Mouse (Mus musculus): ENCODE results near the gene Hist1h3e.
"Not testable (repeated sequence)": the region's sequence is repeated elsewhere in the genome, so short reads cannot be mapped to it uniquely, and the experiment has no call there.

DNA sequence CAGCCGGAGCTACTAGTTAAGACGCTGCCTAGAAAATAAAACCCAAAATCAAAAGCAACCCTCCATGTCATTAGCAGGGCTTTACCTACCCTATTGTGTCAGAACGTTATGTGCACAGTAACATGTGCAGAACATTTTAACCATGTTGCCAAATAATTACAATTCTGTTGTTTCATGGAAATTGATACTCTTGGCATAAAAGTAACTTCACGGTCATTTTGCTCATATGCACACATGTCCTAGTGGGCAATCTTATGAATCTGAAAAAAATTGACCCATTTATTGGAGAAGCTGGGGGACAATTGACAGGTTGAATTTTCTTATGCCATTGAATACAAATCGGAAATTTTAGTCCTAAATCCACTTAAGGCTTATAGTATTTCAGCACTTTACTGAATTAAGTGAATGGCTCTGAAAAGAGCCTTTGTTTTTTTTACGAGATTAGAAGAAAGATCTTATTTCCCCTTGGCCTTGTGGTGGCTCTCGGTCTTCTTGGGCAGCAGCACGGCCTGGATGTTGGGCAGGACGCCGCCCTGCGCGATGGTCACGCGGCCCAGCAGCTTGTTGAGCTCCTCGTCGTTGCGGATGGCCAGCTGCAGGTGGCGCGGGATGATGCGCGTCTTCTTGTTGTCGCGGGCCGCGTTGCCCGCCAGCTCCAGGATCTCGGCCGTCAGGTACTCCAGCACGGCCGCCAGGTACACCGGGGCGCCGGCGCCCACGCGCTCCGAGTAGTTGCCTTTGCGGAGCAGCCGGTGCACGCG, 8.3 kb upstream of the Hist1h3e start:
- not testable (repeated sequence) for TF ChIP-seq CTCF (IDR thresholded peaks at IDR 0.05; ENCODE audit: control insufficient read depth, insufficient read depth, insufficient replicate concordance, low read depth, low read length); POLR2A (IDR thresholded peaks at IDR 0.05; ENCODE audit: control insufficient read depth, low read depth, low read length)

Data from testis, adult 2 months (tissue).